Mouse (Mus musculus) adrenal gland, adult 18-20 months (tissue): ENCODE measurements around the gene Pde4d. TPM values are rescaled to one million over a fixed set of nuclear protein-coding genes. Genes with fewer than 3 reads are reported as not detected.

ENCODE experiments used
- DNase-seq, 2 experiments: peaks; one replicate each; pipeline ENCODE4 v3.0.0; 2021 to 2022; ENCODE audit warnings: low spot score in 2 of 2
- total RNA-seq, 2 experiments: library from RNA; stranded (reverse); gene quantifications; 1 replicate in 1 of 2; 2 replicates in 1 of 2; pipeline ENCODE4 v1.2.3; 2021

Pde4d gene
- total RNA-seq, 2 experiments from 2014 or later, result 48.5 to 81.6 TPM

DNA sequence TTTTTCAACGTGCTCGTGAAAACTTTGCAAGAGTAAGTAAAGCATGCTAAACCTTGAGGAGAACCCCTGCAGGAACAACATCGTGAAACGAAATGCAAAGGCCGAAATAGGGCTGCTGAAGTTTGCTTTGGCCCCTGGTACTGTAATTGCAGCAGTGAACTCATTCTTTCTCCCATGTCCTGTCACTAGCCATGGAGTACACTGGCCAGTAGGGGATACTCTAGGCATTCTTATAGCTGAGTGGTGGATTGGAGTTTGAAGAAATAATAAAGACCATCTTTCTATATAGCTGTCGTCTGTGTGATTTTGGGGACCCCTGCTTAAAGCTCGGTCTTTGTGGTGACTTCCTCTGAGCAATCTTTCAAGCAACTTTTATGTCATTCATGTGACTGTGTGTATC is 906.5 kb downstream of the Pde4d start:
- DNase-seq, result no peak

GRCm38 (mm10) chr13:109359994-109360393 is 910.2 kb downstream of the Pde4d start:
- no peak for DNase-seq

- DNase-seq, result no peak
Observed at GRCm38 (mm10) chr13:109362340-109362739, 912.6 kb downstream of the Pde4d start.

DNA sequence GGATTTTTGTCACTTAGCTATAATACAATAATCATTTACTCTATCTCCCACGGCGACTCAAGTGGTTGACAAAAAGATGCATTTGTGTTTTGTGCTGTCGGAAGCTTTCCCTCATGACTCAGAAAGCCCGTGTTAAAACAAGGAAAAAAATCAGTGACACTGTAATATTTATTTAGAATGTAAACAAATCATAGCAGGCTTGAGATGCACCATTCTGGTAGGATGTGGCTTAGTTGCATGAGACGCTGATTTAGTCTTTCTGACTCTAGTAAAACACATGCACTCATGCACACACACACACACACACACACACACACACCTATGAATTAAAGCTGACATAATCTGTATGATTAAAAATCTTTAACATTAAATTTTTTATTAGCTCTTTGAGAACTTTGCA is 924.7 kb downstream of the Pde4d start:
- no peak for DNase-seq

GRCm38 (mm10) chr13:109376681-109377080 is 926.9 kb downstream of the Pde4d start:
- no peak for DNase-seq

DNA sequence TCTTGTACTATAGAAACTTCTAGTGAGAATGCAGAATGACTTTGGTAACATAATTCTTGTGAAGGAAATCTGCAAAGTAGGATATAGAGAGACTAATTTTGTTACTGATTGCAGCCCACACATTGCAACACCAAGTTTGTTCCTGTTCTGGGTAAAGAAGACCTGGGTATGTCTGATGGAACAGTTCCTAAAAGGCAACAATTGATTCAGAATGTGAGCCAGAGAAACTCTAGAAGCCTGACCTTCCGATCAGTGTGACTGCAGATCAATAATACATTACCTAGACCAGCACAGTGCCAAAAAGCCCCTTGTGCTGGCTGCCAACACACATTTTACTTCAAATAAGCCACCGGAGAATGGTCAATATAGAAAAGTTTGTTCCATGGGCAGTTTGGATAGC is 930.4 kb downstream of the Pde4d start:
- no peak for DNase-seq

DNA sequence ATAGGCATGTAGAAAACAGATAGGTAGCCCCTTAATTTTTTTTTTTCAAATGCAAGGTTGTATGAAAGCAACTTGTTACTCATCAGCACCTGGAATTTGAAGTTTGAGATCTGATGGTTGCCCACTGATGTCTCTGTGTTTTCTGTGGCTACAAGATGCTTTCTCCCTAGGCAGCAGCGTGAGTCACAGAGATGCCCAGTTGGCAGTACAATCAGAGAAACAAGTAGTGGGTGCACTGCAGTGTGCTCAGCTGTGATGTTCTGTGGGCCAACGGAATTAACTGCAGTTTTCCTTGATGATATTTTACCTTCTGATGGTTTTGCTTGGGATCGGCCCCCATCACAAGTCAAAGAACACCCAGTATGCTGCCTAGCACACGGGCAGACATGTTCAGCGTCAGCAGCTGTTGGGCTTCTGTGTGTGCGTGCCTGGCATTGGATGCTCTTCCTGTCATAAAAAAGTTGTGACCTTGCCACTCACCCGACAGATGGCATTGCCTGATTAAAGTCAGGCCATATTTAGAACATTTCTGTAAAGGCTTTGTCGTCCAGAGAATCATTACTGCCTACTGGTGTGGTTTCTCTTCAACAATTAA is 939.0 kb downstream of the Pde4d start:
- DNase-seq, result no peak

DNA sequence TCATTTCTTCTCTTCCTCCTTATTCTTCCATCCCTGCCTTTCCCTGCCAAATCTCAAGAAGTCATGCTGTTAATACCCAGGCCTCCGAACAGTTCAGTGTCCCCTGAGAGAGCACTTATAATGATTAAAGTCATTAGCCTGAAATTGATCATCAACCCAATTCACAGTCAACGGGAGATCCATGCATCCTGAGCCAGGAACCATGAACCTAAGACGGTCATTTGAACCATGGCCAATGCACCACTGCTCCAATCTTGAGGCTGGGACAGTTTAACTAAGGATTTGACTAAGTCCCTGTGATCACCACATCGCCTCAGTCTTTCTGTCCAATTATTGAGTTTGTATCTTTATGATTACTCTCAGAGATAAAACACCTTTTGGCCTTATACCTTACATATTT is 952.6 kb downstream of the Pde4d start:
- DNase-seq, result no peak

GRCm38 (mm10) chr13:109402936-109403335 is 953.2 kb downstream of the Pde4d start:
- DNase-seq, result no peak

GRCm38 (mm10) chr13:109406341-109406740 is 956.6 kb downstream of the Pde4d start:
- DNase-seq, result no peak

GRCm38 (mm10) chr13:109407371-109407770 is 957.6 kb downstream of the Pde4d start:
- no peak for DNase-seq

- DNase-seq, result no peak
Observed at GRCm38 (mm10) chr13:109420426-109420825, 970.7 kb downstream of the Pde4d start.

GRCm38 (mm10) chr13:109424906-109425305 is 975.2 kb downstream of the Pde4d start:
- no peak for DNase-seq

DNA sequence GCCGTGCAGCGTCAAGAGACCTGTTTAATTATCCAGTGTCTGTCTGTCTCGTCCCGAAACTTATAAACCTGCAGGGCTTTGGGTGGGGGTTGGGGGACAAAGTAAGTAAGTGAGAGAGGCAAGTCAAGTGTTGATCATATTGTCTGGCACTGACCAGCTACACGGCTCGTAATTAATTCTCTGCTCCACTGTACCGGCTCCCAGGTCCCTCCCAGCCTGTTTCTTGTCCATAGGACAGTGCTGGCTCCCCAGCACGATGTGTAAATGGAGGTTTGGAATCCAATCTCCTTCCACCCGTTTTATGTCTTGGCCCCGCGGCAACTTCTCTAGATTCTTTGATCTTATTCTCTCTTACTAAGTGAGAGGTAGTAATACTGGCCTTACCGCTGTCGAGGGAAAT is 975.8 kb downstream of the Pde4d start:
- no peak for DNase-seq

- no peak for DNase-seq
Observed at GRCm38 (mm10) chr13:109426058-109426457, 976.3 kb downstream of the Pde4d start.

- DNase-seq, result no peak
Observed at GRCm38 (mm10) chr13:109427541-109427940, 977.8 kb downstream of the Pde4d start.

- DNase-seq, result no peak
Observed at GRCm38 (mm10) chr13:109429544-109429943, 979.8 kb downstream of the Pde4d start.

GRCm38 (mm10) chr13:109437231-109437776 is 987.6 kb downstream of the Pde4d start:
- DNase-seq, result no peak

DNA sequence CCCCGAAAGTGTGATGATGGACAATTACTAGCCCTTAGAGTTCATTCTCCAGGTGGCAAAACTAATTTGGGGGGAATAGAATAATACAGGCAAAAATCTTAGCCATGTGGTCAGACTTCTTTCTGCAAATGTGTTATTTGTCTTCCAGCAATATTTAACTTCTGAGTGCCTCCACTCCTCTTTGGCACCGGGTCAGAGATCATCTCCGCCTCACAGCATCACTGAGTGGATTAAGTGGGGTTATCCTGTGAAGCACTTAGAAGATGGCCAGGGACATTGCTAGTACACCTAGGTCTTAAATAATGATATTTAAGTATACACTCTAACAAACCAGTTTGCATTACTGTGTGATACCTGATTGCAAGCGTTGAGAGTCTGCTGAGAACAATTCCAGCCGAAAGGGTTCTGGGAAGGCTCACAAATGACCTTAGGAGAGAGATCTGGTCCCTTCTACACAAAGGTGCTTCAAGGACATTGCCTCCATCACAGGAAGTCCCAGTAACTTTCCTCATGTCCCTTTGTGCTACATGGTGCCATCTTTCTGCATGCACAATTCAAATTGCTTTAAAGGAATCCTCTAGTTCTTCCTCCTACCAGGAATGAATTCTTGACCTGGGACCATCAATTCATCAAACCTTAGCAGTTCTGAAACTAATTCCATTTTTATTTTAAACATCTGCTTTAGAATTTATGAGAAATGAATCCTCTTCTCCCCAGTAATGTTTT is 989.9 kb downstream of the Pde4d start:
- DNase-seq, result no peak

GRCm38 (mm10) chr13:109440331-109440730 is 990.6 kb downstream of the Pde4d start:
- peak; percentile 16 to 23 for DNase-seq

- peak; percentile 64 to 67 for DNase-seq
Observed at GRCm38 (mm10) chr13:109440881-109441280, 991.1 kb downstream of the Pde4d start.

DNA sequence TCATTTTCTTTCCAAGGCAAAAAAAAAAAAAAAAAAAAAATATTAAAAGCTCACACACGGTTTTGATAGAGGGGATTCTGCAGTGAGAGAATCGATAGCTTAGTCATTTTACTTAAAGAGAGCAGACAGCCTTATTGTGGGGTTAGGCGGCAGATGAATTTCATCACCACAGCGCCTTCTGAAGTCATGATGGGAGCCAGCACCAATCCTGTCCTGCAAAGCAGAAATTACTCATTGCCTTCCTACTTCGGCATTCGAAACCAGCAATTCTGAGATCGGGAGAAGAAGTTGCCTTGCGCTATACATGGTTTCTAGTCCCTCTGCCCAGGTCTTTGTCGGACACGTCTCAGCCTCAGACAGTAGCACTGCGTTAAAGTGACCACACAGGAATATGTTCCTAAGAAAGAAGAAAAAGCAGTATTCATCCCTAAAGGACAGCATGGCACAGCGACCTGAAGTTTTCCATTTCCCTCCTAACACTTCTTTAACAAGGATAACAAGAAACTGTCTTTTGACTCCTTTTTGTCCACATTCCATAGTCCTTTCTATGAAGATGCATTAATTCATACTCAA is 991.7 kb downstream of the Pde4d start:
- DNase-seq, result peak in 1 of 2 experiments; percentile 8
